Mouse (Mus musculus) forebrain, embryonic 13.5 days (tissue): ENCODE measurements around the gene Qrich2. TPM values are rescaled to one million over a fixed set of nuclear protein-coding genes. Genes with fewer than 3 reads are reported as not detected.

Experiments
- ATAC-seq: fragments of 200-750 bp; cut with Nextera tagmentation; 2 replicates; pipeline ENCODE4 v1.8.0; 2017
- H3K27ac ChIP-seq: fragments of 300-500 bp; sonication (generic); 2 replicates; pipeline ENCODE4 v1.5.1; 2015; ENCODE audit warnings: inconsistent platforms, mild to moderate bottlenecking, moderate library complexity
- H3K27me3 ChIP-seq: fragments of 300-500 bp; sonication (generic); 2 replicates; pipeline ENCODE4 v1.6.1; 2015; ENCODE audit warnings: mild to moderate bottlenecking, inconsistent platforms
- H3K36me3 ChIP-seq: fragments of 300-500 bp; sonication (generic); 2 replicates; pipeline ENCODE4 v1.6.1; 2015; ENCODE audit warnings: mild to moderate bottlenecking, inconsistent platforms; ENCODE audit not compliant: poor library complexity, severe bottlenecking
- H3K4me1 ChIP-seq: fragments of 300-500 bp; sonication (generic); 2 replicates; pipeline ENCODE4 v1.6.1; 2015; ENCODE audit warnings: inconsistent platforms
- H3K4me2 ChIP-seq: fragments of 300-500 bp; sonication (generic); 2 replicates; pipeline ENCODE4 v1.6.1; 2015; ENCODE audit warnings: inconsistent platforms, mild to moderate bottlenecking, moderate library complexity
- H3K4me3 ChIP-seq: fragments of 300-500 bp; sonication (generic); 2 replicates; pipeline ENCODE4 v1.5.1; 2015; ENCODE audit warnings: mild to moderate bottlenecking, inconsistent platforms
- H3K9ac ChIP-seq: fragments of 300-500 bp; sonication (generic); 2 replicates; pipeline ENCODE4 v1.6.1; 2015; ENCODE audit warnings: mild to moderate bottlenecking, inconsistent platforms
- H3K9me3 ChIP-seq: fragments of 300-500 bp; sonication (generic); replicated peaks from 2 replicates; pipeline ENCODE4 v1.6.1; 2016; ENCODE audit warnings: inconsistent platforms
- WGBS: fragments of 180-500 bp; shearing (Covaris S2); methylation state at CpG from one replicate; pipeline ENCODE4 v1.1.7; 2015; 5-methylcytosine and 5-hydroxymethylcytosine counted together
- polyA plus RNA-seq: library from polyadenylated mRNA; unstranded; fragments of >200 nt; fragmentation: Nextera tagmentation; extraction: Ambion mirVana; gene quantifications from 2 replicates; pipeline ENCODE4 v1.2.1, GENCODE M21; 2015

Gene Qrich2
- polyA plus RNA-seq = 0.09 TPM in 1 of 2 replicates, not detected in the other

DNA sequence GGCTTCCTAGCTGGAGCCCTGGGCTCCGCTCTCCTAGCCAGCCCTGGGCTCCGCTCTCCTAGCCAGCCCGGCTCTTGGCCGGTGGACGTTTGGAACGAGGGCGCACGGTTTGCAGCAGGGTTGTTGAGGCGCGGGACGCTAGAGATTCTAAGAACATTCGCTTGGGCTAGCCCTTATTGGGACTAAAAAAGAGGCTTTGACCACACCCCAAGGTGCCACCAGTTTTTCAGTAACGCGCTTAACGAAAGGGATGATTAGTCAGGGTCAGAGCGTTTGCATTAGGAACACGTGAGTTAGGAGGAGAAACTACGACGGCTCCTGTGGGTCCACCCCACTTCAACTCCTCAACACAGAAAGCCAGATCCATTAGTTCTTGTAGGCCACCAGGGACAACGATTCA, at the start of gene Qrich2:
TSS of gene Qrich2 (minus strand) at position 101 of the 400 bp plus-strand sequence.
- no peak within 1 kb of the TSS for H3K4me2 ChIP-seq
- H3K9ac ChIP-seq = no peak within 1 kb of the TSS
- 72% methylated on average over 20 of the region's 20 CpGs for WGBS
- no peak for ATAC-seq
- 0 out of 2 replicates have a peak, but pooled peaks cover 2% of the 10 kb centered on the region for H3K27me3 ChIP-seq
- peaks cover 3% of the 10 kb centered on the region; the same call in 1 of the 2 replicates for H3K4me1 ChIP-seq
- H3K4me3 ChIP-seq = no peak within 1 kb of the TSS
- H3K36me3 ChIP-seq = peaks cover 21% of the 10 kb centered on the region
- H3K9me3 ChIP-seq = no peaks in the 10 kb centered on the region
- no peak within 1 kb of the TSS for H3K27ac ChIP-seq

DNA sequence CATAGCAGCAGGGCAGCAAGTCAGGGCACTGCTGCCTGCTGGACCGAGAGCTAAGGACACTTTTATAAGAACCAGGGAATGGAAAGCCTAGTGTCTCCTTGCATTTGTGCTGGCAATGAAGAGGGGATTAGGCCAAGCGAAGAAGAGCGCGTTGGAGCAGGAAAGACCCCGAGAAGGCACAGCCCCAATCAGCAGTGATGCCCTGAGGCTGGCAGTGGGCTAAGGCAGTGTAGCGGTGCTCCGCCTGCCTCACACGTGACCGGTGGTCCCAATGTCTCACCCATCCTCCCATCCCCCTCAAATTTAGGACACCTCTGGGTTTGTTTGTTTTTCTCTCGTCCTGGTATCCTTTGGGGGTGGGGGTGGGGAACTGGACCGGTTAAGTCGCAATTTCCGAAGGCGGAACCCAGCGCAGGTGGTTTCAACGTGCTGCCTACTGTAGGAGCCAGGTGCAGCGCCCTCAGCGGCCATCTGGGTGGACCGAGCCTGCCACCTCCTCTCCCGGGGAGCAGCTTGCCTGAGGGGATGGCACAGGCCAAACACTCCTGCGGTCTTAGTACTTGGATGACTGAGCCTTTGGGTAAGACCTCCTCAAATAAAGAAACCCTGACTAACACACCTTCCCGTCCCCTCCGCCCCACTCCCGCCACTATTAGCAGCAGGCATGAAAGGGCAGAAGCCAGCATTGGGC, 49.4 kb upstream of the Qrich2 start:
- Histone ChIP-seq H3K36me3 (no peaks in the 10 kb centered on the region), H3K27ac (no peak overlapping the region), H3K9me3 (no peaks in the 10 kb centered on the region; the same call in 1 of the 2 replicates), H3K4me3 (no peak overlapping the region), H3K27me3 (peaks cover 9% of the 10 kb centered on the region; the same call in 1 of the 2 replicates), H3K4me2 (peak overlapping the region; percentile 33), H3K4me1 (0 out of 2 replicates have a peak, but pooled peaks cover 8% of the 10 kb centered on the region), H3K9ac (no peak overlapping the region)
- ATAC-seq = no peak
- 11% methylated on average over 24 of the region's 24 CpGs for WGBS

DNA sequence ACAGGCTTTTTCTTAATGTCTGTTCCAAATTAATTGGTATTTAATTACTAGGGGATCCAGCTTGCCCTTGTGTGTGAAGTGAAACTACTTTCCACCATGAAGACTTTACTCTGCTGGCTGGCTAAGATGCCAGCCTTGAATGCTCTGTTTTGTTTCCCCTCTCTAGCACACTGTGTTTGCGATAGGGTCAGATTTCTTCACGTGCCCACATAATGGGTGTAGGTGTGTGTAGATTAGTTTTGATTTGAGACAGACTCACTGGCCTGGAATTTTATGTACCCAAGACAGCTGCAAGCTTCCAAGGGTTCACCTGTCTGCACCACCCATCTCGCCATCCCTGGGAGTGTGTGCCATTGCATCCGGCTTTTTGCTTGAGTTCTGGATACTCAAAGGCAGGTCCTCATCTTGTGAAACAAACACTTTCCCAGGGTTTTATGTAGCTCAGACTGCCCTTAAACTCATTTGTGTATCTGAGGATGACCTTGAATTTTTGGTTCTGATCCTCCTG, 47.5 kb upstream of the Qrich2 start:
- WGBS = 86% methylated on average over 4 of the region's 4 CpGs
- no peak for ATAC-seq
- no peaks in the 10 kb centered on the region for H3K36me3 ChIP-seq
- H3K27me3 ChIP-seq = peaks cover 9% of the 10 kb centered on the region; the same call in 1 of the 2 replicates
- no peaks in the 10 kb centered on the region; the same call in 1 of the 2 replicates for H3K9me3 ChIP-seq
- H3K27ac ChIP-seq = no peak overlapping the region
- no peak overlapping the region for H3K9ac ChIP-seq
- H3K4me2 ChIP-seq = no peak overlapping the region
- H3K4me3 ChIP-seq = no peak overlapping the region
- 0 out of 2 replicates have a peak, but pooled peaks cover 8% of the 10 kb centered on the region for H3K4me1 ChIP-seq

DNA sequence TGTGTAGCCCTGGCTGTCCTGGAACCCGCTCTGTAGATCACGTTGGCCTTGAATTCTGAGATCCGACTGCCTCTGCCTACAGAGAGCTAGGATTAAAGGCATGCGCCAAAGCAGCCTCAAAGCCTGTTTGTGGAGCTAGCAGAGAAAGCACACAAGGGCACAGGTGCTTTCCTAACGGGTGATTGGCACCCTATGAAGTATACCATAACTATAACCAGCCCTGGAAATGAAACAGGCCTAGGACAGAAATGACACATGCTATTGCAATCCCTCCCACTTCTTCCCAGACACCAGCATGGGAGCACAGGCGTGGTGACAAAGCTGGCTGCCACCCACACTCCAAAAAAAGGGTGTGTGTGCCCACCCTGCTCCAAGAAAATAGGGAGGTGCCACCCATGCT, 46.9 kb upstream of the Qrich2 start:
- H3K4me3 ChIP-seq = no peak overlapping the region
- no peaks in the 10 kb centered on the region; the same call in 1 of the 2 replicates for H3K9me3 ChIP-seq
- H3K36me3 ChIP-seq = no peaks in the 10 kb centered on the region
- no peak overlapping the region for H3K4me2 ChIP-seq
- WGBS = 81% methylated on average over 6 of the region's 6 CpGs
- H3K4me1 ChIP-seq = 0 out of 2 replicates have a peak, but pooled peaks cover 8% of the 10 kb centered on the region
- peaks cover 9% of the 10 kb centered on the region; the same call in 1 of the 2 replicates for H3K27me3 ChIP-seq
- ATAC-seq = no peak
- H3K27ac ChIP-seq = no peak overlapping the region
- no peak overlapping the region for H3K9ac ChIP-seq

DNA sequence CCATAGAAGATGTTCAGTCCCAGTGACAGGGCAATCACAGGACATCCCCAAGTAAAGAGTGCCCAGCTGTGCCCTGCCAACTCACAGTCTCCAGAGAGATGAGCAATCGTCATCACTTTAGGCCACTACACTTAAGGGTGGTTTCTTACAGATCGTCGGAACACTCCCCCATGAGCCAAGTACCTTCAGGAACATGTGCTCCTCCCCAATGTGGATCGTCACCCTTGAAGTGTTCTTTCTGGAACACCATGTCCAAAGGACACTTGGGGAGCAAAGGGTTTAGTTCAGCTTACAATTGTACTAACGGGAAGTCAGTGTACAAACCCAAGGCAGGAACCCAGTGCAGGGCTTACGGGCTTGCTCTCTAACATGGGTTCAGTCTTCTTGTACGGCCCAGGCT, 46.1 kb upstream of the Qrich2 start:
- Histone ChIP-seq H3K9me3 (no peaks in the 10 kb centered on the region; the same call in 1 of the 2 replicates), H3K4me1 (0 out of 2 replicates have a peak, but pooled peaks cover 8% of the 10 kb centered on the region), H3K4me2 (no peak overlapping the region), H3K4me3 (no peak overlapping the region), H3K27me3 (peaks cover 9% of the 10 kb centered on the region; the same call in 1 of the 2 replicates), H3K27ac (no peak overlapping the region), H3K36me3 (no peaks in the 10 kb centered on the region), H3K9ac (no peak overlapping the region)
- 95% methylated on average over 7 of the region's 7 CpGs for WGBS
- no peak for ATAC-seq

DNA sequence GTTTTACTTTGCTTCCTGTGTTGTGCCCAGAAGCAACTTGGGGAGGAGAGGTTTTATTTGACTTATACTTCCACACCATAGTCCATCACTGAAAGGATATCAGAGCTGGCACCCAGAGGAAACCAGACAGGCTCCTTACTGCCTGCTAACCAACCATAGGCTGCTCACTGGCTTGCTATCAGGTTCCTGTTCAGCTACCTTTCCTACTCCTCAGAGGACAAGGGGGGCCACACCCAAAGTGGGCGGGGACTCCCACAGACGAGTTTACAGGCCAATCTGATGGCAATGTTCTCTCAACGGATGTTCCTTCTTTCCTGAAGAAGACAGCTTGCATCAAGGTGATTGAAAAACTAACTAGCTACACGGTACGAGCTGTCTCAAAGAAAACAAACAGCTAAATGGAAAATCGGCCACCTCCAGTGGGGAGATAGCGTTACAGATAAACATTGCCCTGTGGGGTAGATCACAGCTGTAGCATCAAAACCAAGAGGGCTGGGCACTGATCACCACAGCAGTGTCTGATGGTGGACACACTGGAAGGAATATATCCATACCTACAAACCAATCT, 45.3 kb upstream of the Qrich2 start:
- Histone ChIP-seq H3K4me3 (no peak overlapping the region), H3K4me2 (no peak overlapping the region), H3K9ac (no peak overlapping the region), H3K4me1 (0 out of 2 replicates have a peak, but pooled peaks cover 8% of the 10 kb centered on the region), H3K27ac (no peak overlapping the region; the same call in 1 of the 2 replicates), H3K27me3 (peaks cover 9% of the 10 kb centered on the region; the same call in 1 of the 2 replicates), H3K9me3 (no peaks in the 10 kb centered on the region; the same call in 1 of the 2 replicates), H3K36me3 (no peaks in the 10 kb centered on the region)
- ATAC-seq = no peak
- 75% methylated on average over 7 of the region's 7 CpGs for WGBS

DNA sequence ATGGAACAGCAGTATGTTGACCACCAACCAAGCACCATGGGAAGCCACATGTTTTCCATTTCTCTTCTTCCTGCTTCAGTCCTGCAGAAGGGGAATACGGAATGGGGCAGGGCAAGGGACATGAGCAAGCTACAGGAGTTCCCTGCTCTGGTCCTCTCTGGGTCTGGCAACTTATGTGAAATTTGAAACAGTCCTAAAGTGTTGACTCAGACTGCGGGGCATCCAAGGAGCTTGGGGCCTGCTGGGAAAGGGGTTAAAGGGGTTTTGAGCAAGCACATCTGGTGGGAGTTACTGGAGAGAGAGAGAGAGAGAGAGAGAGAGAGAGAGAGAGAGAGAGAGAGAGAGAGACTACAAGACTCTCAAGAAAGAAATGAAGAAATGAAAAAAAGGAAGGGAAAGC, 42.6 kb upstream of the Qrich2 start:
- H3K4me1 ChIP-seq = no peaks in the 10 kb centered on the region
- no peaks in the 10 kb centered on the region for H3K36me3 ChIP-seq
- H3K4me2 ChIP-seq = no peak overlapping the region
- H3K4me3 ChIP-seq = no peak overlapping the region
- H3K27me3 ChIP-seq = no peaks in the 10 kb centered on the region
- no peak overlapping the region for H3K27ac ChIP-seq
- H3K9me3 ChIP-seq = no peaks in the 10 kb centered on the region; the same call in 1 of the 2 replicates
- WGBS = 74% methylated on average over 2 of the region's 2 CpGs
- no peak overlapping the region for H3K9ac ChIP-seq
- ATAC-seq = no peak

DNA sequence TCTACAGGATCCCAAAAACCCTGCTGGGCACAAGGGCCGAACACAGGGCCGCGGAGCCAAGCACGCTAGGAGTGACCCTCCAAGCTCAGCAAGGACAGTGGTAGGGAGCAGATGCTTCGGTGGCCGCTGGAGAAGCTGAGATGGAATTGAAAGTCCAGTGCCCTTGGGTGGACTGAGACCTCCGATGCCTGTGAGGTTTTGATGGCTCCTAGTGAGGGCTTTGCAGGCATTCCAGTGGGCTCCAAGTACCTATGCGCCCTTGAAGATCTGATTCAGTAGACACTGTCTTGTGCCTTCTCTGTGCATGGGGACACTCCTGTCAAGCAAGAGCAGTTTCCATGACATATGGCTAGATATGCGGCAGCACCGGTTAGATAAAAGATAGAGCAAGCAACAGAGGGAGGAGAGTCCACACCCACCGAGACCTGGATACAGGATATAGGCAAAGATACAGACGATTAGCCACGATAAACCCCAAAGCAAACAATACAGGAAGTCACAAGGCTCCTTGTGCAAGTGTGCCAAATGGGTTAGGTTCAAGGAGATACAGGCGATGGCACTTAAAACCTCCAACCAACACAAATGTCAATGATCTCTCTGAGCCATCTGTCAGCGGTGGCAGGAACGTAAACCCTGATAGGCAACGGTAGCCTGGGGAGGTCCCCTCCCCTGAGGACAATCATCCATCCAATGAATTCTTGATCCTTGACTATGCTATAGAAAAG, 40.3 kb upstream of the Qrich2 start:
- Histone ChIP-seq H3K27me3 (no peaks in the 10 kb centered on the region), H3K4me1 (no peaks in the 10 kb centered on the region), H3K27ac (no peak overlapping the region), H3K4me3 (no peak overlapping the region), H3K4me2 (no peak overlapping the region), H3K36me3 (no peaks in the 10 kb centered on the region), H3K9ac (no peak overlapping the region), H3K9me3 (no peaks in the 10 kb centered on the region; the same call in 1 of the 2 replicates)
- ATAC-seq = no peak
- 85% methylated on average over 17 of the region's 17 CpGs for WGBS

DNA sequence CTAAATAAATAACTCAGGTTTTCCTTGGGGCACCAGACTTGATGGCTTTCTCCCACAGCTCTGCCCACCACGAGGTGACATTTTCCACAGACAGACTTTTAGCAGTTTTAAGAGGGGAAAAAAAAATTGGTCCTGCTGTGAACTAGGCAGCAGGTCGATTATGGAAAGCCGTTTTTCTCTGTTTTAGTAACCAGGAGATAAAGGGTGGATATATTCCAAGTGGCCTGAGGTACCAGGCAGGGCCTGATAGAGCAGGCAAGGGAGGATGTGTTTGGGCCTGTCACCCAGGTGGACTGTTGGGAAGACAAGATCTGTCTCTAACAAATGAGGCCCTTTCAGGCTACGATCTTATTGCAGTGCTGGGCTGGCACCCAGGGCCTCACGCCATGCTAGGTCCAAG, 39.5 kb upstream of the Qrich2 start:
- Histone ChIP-seq H3K27me3 (no peaks in the 10 kb centered on the region), H3K9me3 (no peaks in the 10 kb centered on the region), H3K36me3 (no peaks in the 10 kb centered on the region), H3K4me3 (no peak overlapping the region), H3K27ac (no peak overlapping the region), H3K9ac (no peak overlapping the region), H3K4me1 (no peaks in the 10 kb centered on the region), H3K4me2 (no peak overlapping the region)
- 71% methylated on average over 5 of the region's 5 CpGs for WGBS
- no peak for ATAC-seq

DNA sequence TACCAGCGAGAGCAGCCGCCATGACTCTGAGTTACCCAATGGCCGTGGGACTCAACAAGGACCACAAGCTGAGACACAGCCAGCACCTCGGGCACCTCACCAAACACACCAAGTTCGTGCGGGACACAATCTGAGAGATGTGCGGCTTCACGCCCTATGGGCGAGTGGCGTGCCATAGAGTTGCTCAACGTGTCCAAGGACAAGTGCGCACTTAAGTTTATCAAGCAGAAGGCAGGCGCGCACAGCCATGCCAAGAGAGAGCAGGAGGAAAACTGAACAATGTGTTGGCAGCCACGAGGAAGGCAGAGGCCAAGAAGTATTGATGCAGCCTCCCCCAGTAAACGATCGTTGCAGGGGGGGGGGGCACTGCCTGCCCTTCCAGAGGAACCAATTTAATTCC, 38.5 kb upstream of the Qrich2 start:
- no peak overlapping the region for H3K4me2 ChIP-seq
- no peaks in the 10 kb centered on the region for H3K4me1 ChIP-seq
- H3K27me3 ChIP-seq = no peaks in the 10 kb centered on the region
- no peak overlapping the region for H3K9ac ChIP-seq
- H3K4me3 ChIP-seq = no peak overlapping the region
- no peaks in the 10 kb centered on the region for H3K36me3 ChIP-seq
- no peaks in the 10 kb centered on the region for H3K9me3 ChIP-seq
- 88% methylated on average over 17 of the region's 17 CpGs for WGBS
- no peak for ATAC-seq
- no peak overlapping the region for H3K27ac ChIP-seq

DNA sequence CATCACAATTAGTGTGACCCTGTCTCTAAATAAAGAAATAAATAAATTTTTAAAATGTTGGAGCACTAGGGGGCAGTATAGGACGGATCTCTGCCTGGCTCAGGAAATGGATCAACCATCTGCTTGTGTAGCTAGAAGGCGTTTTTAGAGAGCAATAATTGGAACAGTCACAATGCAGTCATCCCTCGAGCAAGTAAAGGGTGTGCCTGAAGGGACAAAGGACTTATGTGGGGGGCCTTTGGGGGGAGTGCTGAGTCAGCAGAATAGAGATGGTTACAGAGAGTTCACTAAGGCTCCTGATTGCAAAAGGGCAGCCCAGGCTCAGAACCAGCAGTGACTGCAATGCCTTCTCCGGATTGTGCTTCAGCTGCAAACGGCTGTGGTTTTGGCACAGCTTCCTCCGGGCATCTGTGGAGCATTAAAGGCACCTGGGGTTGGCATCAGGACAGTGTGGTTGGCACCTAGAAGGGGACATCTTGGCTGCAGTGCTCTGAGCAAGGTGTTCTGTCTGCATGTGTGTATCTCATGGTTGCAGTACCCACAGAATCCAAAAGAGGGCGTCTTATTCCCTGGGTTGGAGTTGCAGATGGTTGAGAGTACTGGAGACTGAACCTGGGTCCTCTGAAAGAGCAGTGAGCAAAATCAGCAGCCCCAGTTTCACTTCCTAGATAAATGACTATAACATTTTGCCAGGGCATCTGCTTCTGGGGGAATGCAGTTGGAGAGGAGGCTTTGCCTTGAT, 35.1 kb upstream of the Qrich2 start:
- peak; percentile 55 for ATAC-seq
- Histone ChIP-seq H3K27ac (peak overlapping the region; percentile 55), H3K4me2 (no peak overlapping the region), H3K9me3 (no peaks in the 10 kb centered on the region), H3K9ac (no peak overlapping the region), H3K4me1 (0 out of 2 replicates have a peak, but pooled peaks cover 3% of the 10 kb centered on the region), H3K4me3 (no peak overlapping the region), H3K36me3 (no peaks in the 10 kb centered on the region), H3K27me3 (no peaks in the 10 kb centered on the region)
- 23% methylated on average over 7 of the region's 7 CpGs for WGBS
